Mouse (Mus musculus) layer of hippocampus, adult 2 months (tissue): ENCODE data around the gene Antxrl. TPM values are rescaled to one million over a fixed set of nuclear protein-coding genes. Genes with fewer than 3 reads are reported as not detected.

ENCODE experiments used
- DNase-seq, 2 experiments: peaks; one replicate each; pipeline ENCODE4 v3.0.0; 2022; ENCODE audit warnings: low spot score in 2 of 2
- H3K27ac ChIP-seq: fragments of 200-600 bp; 2 replicates; pipeline ENCODE4 v1.8.1; 2022
- H3K4me3 ChIP-seq: fragments of 200-600 bp; 2 replicates; pipeline ENCODE4 v1.8.1; 2022; ENCODE audit warnings: mild to moderate bottlenecking
- CTCF ChIP-seq: fragments of 200-600 bp; conservative IDR thresholded peaks from 2 replicates; pipeline ENCODE4 v1.8.1; 2022; ENCODE audit warnings: antibody characterized with exemption, mild to moderate bottlenecking, moderate library complexity
- total RNA-seq, 2 experiments: library from RNA; stranded (reverse); gene quantifications; 2 replicates each; pipeline ENCODE4 v1.2.3; 2021

Gene Antxrl
- total RNA-seq, 2 experiments from 2014 or later = not detected

DNA sequence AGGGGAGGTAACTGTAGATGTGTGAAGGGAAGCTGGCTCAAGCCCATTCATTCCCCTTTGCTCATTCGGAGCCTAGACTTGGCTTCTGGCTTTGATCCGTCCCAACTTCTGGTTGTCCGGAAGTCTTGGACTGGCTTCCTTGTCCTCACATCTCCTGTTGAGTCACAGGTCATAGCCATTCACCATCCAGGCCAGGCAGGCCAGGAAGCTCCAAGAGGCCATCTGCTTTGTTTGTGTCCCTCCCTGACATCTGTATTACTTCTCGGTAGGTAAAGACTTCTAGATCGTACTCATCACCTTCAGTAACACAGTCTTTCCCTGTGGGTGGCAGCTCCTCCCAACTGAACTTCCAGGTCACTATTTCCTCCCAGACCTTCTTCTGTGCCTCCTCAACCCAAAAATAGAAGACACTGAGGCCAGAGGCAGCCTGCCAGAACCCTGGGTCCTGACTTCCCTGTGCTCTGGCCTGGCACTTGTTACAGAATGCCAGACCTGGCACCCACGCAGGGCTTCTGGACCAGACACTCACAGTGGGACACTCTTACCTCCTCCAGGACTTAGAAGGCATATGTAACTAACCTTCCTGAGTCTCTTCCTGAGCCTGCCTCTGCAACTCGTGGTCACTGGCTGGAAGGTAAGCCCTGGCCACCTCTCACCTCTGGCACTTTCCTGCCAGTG, 66.7 kb downstream of the Antxrl start:
- TF ChIP-seq CTCF = no peak
- no peak for DNase-seq

DNA sequence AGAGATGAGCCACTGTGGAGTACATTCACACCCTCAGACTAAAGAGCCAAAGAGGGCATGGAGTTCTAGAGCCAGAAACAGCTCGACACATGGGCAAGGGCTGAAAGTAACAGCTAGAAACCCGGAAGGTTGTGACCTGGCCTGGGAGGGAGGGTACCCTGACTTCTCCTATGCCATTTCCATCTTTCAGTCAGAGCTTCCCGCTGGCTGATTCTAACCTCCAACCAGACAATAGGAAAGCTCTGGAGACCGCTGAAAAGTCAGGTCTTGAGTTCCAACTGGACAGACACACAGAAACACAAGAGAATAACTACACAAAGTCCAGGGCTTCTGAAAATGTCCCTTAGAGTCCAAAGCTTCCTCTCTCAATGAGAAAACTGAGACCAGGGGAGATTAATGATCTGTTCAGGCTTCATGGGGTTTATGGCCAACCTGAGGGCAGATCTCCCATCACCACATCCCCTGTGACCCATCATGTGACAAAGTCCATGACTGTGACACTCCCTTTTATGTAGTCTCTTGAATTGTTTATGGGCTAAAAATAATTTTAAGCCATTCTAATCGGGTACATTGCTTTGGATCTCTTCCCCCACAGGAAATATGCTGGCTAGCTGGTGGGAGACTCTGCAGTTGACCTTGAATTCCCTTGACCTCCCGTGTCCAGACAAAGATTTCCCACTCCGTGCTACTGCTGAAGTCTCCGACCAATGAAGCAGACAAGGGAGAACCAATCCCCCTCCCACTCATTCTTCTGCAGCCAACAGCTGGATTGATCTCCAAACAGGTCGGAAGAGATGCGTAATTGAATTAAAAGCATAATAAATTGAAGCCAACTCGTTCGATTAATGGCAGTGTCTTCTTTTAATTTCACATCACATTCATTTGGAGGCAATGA, 67.8 kb downstream of the Antxrl start:
- Histone ChIP-seq H3K4me3 (no peak overlapping the region), H3K27ac (no peak overlapping the region)
- DNase-seq = no peak
- no peak for TF ChIP-seq CTCF

More for the DNA sequence above, 66.7 kb downstream of the Antxrl start:
- H3K27ac ChIP-seq = no peak overlapping the region
- no peak overlapping the region for H3K4me3 ChIP-seq

- no peak for DNase-seq
- no peak for TF ChIP-seq CTCF
- H3K4me3 ChIP-seq = no peak overlapping the region
Measured at GRCm38 (mm10) chr14:34120923-34121351, 68.4 kb downstream of the Antxrl start.

GRCm38 (mm10) chr14:34121691-34122090, 69.2 kb downstream of the Antxrl start:
- no peak for DNase-seq
- TF ChIP-seq CTCF = no peak
- Histone ChIP-seq H3K4me3 (no peak overlapping the region), H3K27ac (no peak overlapping the region)

More at GRCm38 (mm10) chr14:34120923-34121351, 68.4 kb downstream of the Antxrl start:
- no peak overlapping the region for H3K27ac ChIP-seq

Other genes starting within 250 kb of the Antxrl start
- 1 to 10 TPM; 5.4 to 5.5 TPM for gene Gdf10, start 129.1 kb upstream of the Antxrl start, total RNA-seq
- not detected for gene Gdf2, start 111.7 kb upstream of the Antxrl start, total RNA-seq
- not detected for gene Rbp3, start 98.7 kb upstream of the Antxrl start, total RNA-seq
- gene Zfp488, start 73.9 kb upstream of the Antxrl start, total RNA-seq = 1 to 10 TPM; 4.3 to 5.0 TPM
- gene Gm30083, start 37.5 kb upstream of the Antxrl start, total RNA-seq = not detected
- gene Gm5460, start 35.9 kb upstream of the Antxrl start, total RNA-seq = not detected
- gene Anxa8, start 33.3 kb downstream of the Antxrl start, total RNA-seq = under 1 TPM; 0.47 to 0.61 TPM
- not detected for gene A630023A22Rik, start 50.0 kb downstream of the Antxrl start, total RNA-seq
- gene Npy4r, start 99.8 kb downstream of the Antxrl start, total RNA-seq = not detected
- 1 to 10 TPM; 1.3 to 2.6 TPM for gene Gprin2, start 148.9 kb downstream of the Antxrl start, total RNA-seq
- under 1 TPM; 0.46 to 0.52 TPM for gene Syt15, start 166.9 kb downstream of the Antxrl start, total RNA-seq